Mouse (Mus musculus): ENCODE data around the gene E2f2.

Gene E2f2

GRCm38 (mm10) chr4:136174216-136175193 is 2.3 kb downstream of the E2f2 start:
- no peak for DNase-seq (ENCODE audit: inconsistent ontology term)

- no peak for DNase-seq (ENCODE audit: inconsistent ontology term)
These were observed 3.9 kb downstream of the E2f2 start for GRCm38 (mm10) chr4:136176022-136176552.

- DNase-seq (ENCODE audit: inconsistent ontology term): peak; percentile 13
These were observed 5.0 kb downstream of the E2f2 start for GRCm38 (mm10) chr4:136177244-136177611.

- peak; percentile 43 for DNase-seq (ENCODE audit: inconsistent ontology term)
These were observed 5.6 kb downstream of the E2f2 start for GRCm38 (mm10) chr4:136177612-136178474.

- no peak for DNase-seq (ENCODE audit: inconsistent ontology term)
These were observed 6.3 kb downstream of the E2f2 start for GRCm38 (mm10) chr4:136178475-136178921.

- DNase-seq (ENCODE audit: inconsistent ontology term): no peak
These were observed 7.3 kb downstream of the E2f2 start for GRCm38 (mm10) chr4:136179456-136179855.

GRCm38 (mm10) chr4:136179998-136180397 is 7.8 kb downstream of the E2f2 start:
- peak; percentile 66 for DNase-seq (ENCODE audit: inconsistent ontology term)

GRCm38 (mm10) chr4:136180408-136181330 is 8.5 kb downstream of the E2f2 start:
- DNase-seq (ENCODE audit: inconsistent ontology term): peak; percentile 89

GRCm38 (mm10) chr4:136181367-136181766 is 9.2 kb downstream of the E2f2 start:
- no peak for DNase-seq (ENCODE audit: inconsistent ontology term)

GRCm38 (mm10) chr4:136185375-136185774 is 13.2 kb downstream of the E2f2 start:
- DNase-seq (ENCODE audit: inconsistent ontology term): peak; percentile 60

GRCm38 (mm10) chr4:136186315-136186714 is 14.1 kb downstream of the E2f2 start:
- DNase-seq (ENCODE audit: inconsistent ontology term): no peak

GRCm38 (mm10) chr4:136186739-136187472 is 14.7 kb downstream of the E2f2 start:
- DNase-seq (ENCODE audit: inconsistent ontology term): no peak

- DNase-seq (ENCODE audit: inconsistent ontology term): no peak
These were observed 17.0 kb downstream of the E2f2 start for GRCm38 (mm10) chr4:136188973-136189737.

GRCm38 (mm10) chr4:136189912-136190311 is 17.7 kb downstream of the E2f2 start:
- no peak for DNase-seq (ENCODE audit: inconsistent ontology term)

- no peak for DNase-seq (ENCODE audit: inconsistent ontology term)
These were observed 21.4 kb downstream of the E2f2 start for GRCm38 (mm10) chr4:136193571-136193970.

- no peak for DNase-seq (ENCODE audit: inconsistent ontology term)
These were observed 22.8 kb downstream of the E2f2 start for GRCm38 (mm10) chr4:136195029-136195428.

- no peak for DNase-seq (ENCODE audit: inconsistent ontology term)
These were observed 23.4 kb downstream of the E2f2 start for GRCm38 (mm10) chr4:136195629-136196028.

GRCm38 (mm10) chr4:136196201-136196600 is 24.0 kb downstream of the E2f2 start:
- DNase-seq (ENCODE audit: inconsistent ontology term): no peak

GRCm38 (mm10) chr4:136198846-136199245 is 26.7 kb downstream of the E2f2 start:
- no peak for DNase-seq (ENCODE audit: inconsistent ontology term)
